Mouse (Mus musculus): Measurements from ENCODE around the gene Itih3.

DNA sequence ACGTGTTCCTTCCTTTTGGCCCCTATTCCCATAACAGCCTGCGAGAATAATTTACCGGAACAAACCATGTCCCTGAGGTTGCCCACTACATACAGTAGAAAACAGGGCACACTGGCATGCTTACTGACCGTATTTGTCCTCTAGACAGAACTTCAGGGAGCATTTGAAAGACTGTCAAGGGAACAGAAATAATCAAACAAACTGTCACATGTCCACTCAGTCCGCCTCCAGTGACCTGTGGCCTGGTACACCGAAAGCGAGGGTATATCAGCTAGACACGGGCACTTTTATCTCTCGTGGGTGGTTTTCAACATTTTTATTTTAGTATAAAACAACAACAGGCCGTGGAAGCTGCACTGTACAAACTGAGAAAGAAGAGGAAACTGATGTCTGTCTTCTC lies 54.7 kb downstream of the Itih3 start:
- TF ChIP-seq GATA1 (IDR thresholded peaks at IDR 0.05; ENCODE audit: low read length) (no peak), TAL1 (IDR thresholded peaks at IDR 0.05; ENCODE audit: low read length) (no peak)

Data from erythroblast, embryonic 14.5 days (primary cell).